Mouse (Mus musculus): Measurements from ENCODE around the gene Shisa2. TPM values are rescaled to one million over a fixed set of nuclear protein-coding genes. Genes with fewer than 3 reads are reported as not detected.

Gene Shisa2
- polyA plus RNA-seq, 1 experiment from 2014 or later, result 8.7 TPM

DNA sequence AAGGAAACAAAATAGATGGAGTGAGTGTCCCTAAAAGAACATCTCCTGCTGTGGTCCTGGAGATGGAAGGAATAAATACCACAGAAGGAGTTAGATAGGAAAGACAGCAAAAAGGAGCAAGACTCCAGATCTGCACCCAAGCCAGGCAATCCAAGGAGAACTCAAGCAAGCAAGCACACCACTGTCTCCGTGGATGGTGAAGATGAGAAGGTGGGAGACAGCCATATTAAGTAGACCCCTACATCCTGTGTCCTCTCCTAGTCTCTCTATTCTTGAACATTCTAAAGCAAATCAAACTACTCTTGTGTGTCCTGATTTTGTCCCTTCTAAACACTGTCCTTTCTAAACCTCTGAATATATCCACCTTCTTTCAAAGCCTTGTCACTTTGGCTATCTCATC lies 19.1 kb downstream of the Shisa2 start:
- no peak for ATAC-seq (ENCODE audit: low read depth)

DNA sequence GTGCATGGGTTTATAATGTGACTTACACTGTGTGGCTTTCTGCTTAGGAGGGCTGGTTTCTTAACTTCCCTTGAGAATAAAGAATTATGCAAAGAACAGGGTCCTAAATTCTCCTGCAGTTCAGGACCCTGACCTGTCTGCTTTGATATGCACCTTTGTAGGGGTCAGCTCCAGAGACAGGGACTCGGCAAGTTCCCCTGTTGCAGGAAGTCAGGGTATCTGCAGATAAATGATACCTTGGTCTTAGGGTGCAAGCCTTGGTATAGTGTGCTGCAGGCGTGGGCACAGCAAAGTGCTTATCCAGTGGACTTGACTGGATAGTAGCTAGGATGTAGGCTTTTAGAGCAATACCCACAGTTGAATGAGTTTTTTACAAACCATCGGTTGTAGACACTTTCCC lies 19.8 kb downstream of the Shisa2 start:
- no peak overlapping the region for H3K9ac ChIP-seq (ENCODE audit: low read length)
- H3K4me1 ChIP-seq (replicated peaks; ENCODE audit: control insufficient read depth, insufficient read depth, low read length), result peaks cover 3% of the 10 kb centered on the region; the same call in 1 of the 2 replicates
- WGBS, result 76% methylated on average over 3 of the region's 3 CpGs
- H3K27me3 ChIP-seq (ENCODE audit: control insufficient read depth, insufficient read depth, low read depth, low read length), result no peaks in the 10 kb centered on the region
- no peak for ATAC-seq (ENCODE audit: low read depth)
- no peak overlapping the region for H3K4me3 ChIP-seq (ENCODE audit: low read length)
- no peak overlapping the region for H3K4me2 ChIP-seq (ENCODE audit: low read depth, low read length)
- H3K27ac ChIP-seq (ENCODE audit: low read length), result no peak overlapping the region
- no peaks in the 10 kb centered on the region for H3K9me3 ChIP-seq (ENCODE audit: control insufficient read depth, low read length)
- no peaks in the 10 kb centered on the region for H3K36me3 ChIP-seq (ENCODE audit: control insufficient read depth, insufficient read depth, low read length)

More for the DNA sequence above, 19.1 kb downstream of the Shisa2 start:
- 77% methylated on average over 1 of the region's 1 CpGs for whole genome bisulfite sequencing
- Histone ChIP-seq H3K27me3 (ENCODE audit: control insufficient read depth, insufficient read depth, low read depth, low read length) (no peaks in the 10 kb centered on the region), H3K9me3 (ENCODE audit: control insufficient read depth, low read length) (no peaks in the 10 kb centered on the region), H3K27ac (ENCODE audit: low read length) (no peak overlapping the region), H3K4me2 (ENCODE audit: low read depth, low read length) (no peak overlapping the region), H3K36me3 (ENCODE audit: control insufficient read depth, insufficient read depth, low read length) (no peaks in the 10 kb centered on the region), H3K9ac (ENCODE audit: low read length) (no peak overlapping the region), H3K4me1 (replicated peaks; ENCODE audit: control insufficient read depth, insufficient read depth, low read length) (peaks cover 8% of the 10 kb centered on the region; the same call in 1 of the 2 replicates), H3K4me3 (ENCODE audit: low read length) (no peak overlapping the region)

DNA sequence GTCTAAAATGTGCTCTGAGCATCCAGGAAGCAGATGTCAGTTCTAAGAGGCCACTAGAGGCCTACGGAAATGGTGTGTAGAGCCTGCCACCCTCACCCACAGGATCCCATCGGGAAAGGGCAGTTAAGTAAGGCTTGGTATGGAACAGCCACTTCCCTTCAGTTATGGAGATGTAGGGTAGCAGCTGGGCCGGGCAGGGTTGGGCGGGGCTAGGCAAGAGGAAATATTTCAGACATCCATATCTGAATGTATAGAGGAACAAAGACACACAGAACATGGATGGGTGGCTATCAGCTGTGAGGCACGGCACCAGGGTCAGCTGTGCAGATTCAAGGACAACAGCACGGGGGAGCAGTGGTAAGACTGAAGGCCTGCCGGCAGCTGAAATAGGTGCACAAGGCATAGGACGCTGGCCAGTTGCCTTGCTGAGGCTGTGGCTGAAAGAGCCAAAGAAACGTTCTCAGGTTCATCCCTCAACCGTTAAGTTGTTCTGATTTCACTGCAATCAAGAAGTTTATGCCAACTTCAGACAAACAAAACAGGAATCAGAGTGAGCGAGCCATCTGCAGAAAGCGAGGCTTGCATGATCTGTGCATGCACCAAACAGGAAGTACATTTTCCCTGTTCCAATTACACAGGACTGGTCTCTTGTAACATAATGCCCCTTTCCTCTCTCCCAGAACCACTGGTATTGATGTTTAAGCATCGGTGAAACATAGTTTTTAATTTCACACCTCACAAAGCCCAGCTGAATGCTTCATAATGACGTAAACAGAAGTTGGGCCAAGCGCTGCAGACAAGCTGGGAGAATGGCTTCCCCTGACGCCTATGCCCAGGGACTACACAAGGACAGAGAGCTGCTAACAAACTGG lies 22.0 kb downstream of the Shisa2 start:
- ATAC-seq (ENCODE audit: low read depth), result no peak
- WGBS, result 51% methylated on average over 16 of the region's 16 CpGs
- Histone ChIP-seq H3K36me3 (ENCODE audit: control insufficient read depth, insufficient read depth, low read length) (no peaks in the 10 kb centered on the region), H3K4me3 (ENCODE audit: low read length) (no peak overlapping the region), H3K27ac (ENCODE audit: low read length) (no peak overlapping the region), H3K4me1 (replicated peaks; ENCODE audit: control insufficient read depth, insufficient read depth, low read length) (peaks cover 3% of the 10 kb centered on the region; the same call in 1 of the 2 replicates), H3K9ac (ENCODE audit: low read length) (no peak overlapping the region), H3K27me3 (ENCODE audit: control insufficient read depth, insufficient read depth, low read depth, low read length) (no peaks in the 10 kb centered on the region), H3K4me2 (ENCODE audit: low read depth, low read length) (no peak overlapping the region), H3K9me3 (ENCODE audit: control insufficient read depth, low read length) (no peaks in the 10 kb centered on the region)

DNA sequence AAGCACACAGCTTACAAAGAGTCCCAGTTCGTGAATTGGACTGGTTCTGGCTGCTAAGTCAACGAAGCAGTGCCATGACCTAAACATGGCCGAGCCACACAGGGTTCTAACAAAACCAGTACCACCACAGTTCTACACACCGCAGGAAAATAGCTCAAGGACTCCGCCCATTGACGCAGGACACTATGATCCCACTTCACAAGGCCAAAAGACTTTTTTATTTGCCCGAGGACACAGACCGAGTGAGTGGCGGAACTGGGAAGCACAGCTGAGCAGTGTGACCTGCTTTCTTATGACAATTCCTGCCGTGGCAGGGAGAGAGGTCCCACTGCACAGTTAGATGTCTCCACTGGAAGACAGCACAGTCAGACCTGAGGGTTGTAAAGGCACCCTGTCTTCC lies 23.5 kb downstream of the Shisa2 start:
- no peak for ATAC-seq (ENCODE audit: low read depth)
- H3K36me3 ChIP-seq (ENCODE audit: control insufficient read depth, insufficient read depth, low read length), result no peaks in the 10 kb centered on the region
- no peak overlapping the region for H3K9ac ChIP-seq (ENCODE audit: low read length)
- H3K4me1 ChIP-seq (replicated peaks; ENCODE audit: control insufficient read depth, insufficient read depth, low read length), result peaks cover 2% of the 10 kb centered on the region; the same call in 1 of the 2 replicates
- no peak overlapping the region for H3K4me2 ChIP-seq (ENCODE audit: low read depth, low read length)
- 77% methylated on average over 10 of the region's 10 CpGs for WGBS
- no peaks in the 10 kb centered on the region for H3K9me3 ChIP-seq (ENCODE audit: control insufficient read depth, low read length)
- H3K27ac ChIP-seq (ENCODE audit: low read length), result no peak overlapping the region
- H3K27me3 ChIP-seq (ENCODE audit: control insufficient read depth, insufficient read depth, low read depth, low read length), result no peaks in the 10 kb centered on the region
- no peak overlapping the region for H3K4me3 ChIP-seq (ENCODE audit: low read length)

DNA sequence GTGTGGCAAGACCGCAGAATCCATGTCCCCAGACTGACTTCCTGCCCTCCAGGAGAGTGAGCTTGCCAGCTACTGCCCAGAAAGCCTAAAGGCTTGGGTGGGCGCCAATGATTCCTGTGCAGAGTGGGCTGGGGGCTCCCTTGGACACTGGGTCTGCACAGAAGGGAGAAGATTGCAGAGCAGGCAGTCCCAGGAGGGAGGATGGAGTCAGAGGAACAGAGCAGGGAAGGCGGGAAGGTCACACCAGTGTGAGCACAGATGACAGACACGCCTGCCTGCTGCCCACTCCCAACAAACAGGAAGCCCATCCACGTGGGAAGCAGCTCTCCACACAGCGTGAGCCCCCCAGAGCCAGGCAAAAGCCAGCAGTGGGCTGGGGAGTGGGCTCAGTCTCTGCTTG lies 24.2 kb downstream of the Shisa2 start:
- Histone ChIP-seq H3K9me3 (ENCODE audit: control insufficient read depth, low read length) (no peaks in the 10 kb centered on the region), H3K4me3 (ENCODE audit: low read length) (no peak overlapping the region), H3K27ac (ENCODE audit: low read length) (no peak overlapping the region), H3K4me2 (ENCODE audit: low read depth, low read length) (no peak overlapping the region), H3K4me1 (replicated peaks; ENCODE audit: control insufficient read depth, insufficient read depth, low read length) (no peaks in the 10 kb centered on the region; the same call in 1 of the 2 replicates), H3K27me3 (ENCODE audit: control insufficient read depth, insufficient read depth, low read depth, low read length) (no peaks in the 10 kb centered on the region), H3K9ac (ENCODE audit: low read length) (no peak overlapping the region), H3K36me3 (ENCODE audit: control insufficient read depth, insufficient read depth, low read length) (no peaks in the 10 kb centered on the region)
- 63% methylated on average over 6 of the region's 6 CpGs for WGBS
- no peak for ATAC-seq (ENCODE audit: low read depth)

DNA sequence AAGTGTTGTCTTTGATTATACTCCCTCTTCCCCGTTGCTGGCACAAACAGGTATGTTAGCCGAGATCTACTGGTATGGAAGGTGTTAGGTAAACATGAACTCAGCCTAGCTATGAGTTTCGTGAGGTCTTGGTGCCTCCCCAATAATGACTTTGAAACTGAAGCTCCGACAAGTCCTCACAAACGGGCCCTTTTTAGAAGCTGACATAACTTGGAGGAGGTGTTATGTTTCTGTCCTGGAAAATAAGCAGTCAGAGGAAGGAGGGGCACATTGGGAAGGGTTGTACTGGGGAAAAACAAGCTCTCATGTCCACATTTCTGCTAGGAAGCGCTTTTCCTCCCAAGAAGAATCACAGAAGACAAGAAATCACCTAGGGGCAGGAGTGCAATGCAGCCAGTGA lies 31.5 kb downstream of the Shisa2 start:
- H3K27ac ChIP-seq (ENCODE audit: low read length), result no peak overlapping the region
- no peak overlapping the region for H3K9ac ChIP-seq (ENCODE audit: low read length)
- H3K4me3 ChIP-seq (ENCODE audit: low read length), result no peak overlapping the region
- no peaks in the 10 kb centered on the region for H3K36me3 ChIP-seq (ENCODE audit: control insufficient read depth, insufficient read depth, low read length)
- no peaks in the 10 kb centered on the region for H3K4me1 ChIP-seq (replicated peaks; ENCODE audit: control insufficient read depth, insufficient read depth, low read length)
- ATAC-seq (ENCODE audit: low read depth), result no peak
- no peaks in the 10 kb centered on the region for H3K27me3 ChIP-seq (ENCODE audit: control insufficient read depth, insufficient read depth, low read depth, low read length)
- WGBS, result 55% methylated on average over 6 of the region's 6 CpGs
- H3K4me2 ChIP-seq (ENCODE audit: low read depth, low read length), result no peak overlapping the region
- H3K9me3 ChIP-seq (ENCODE audit: control insufficient read depth, low read length), result no peaks in the 10 kb centered on the region

DNA sequence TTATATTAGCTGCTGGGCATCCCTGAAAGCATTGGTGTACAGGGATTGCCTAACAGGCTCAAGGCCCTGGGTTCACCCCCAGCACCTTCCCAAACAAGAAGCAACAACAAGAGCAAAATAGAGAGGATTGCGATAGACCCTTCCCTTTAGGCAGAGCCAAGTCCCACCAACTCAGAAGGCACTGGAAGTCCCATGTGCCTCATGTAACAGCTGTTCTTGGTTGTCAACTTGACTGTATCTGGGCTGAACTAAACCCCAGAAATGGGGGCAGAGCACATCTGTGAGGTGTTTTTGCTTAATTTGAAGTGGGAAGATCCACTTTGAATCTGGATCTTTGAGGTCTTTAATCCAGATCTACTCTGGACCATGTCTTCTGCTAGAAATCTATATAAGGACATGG lies 32.0 kb downstream of the Shisa2 start:
- no peak for ATAC-seq (ENCODE audit: low read depth)
- WGBS, result 97% methylated on average over 1 of the region's 1 CpGs
- Histone ChIP-seq H3K27me3 (ENCODE audit: control insufficient read depth, insufficient read depth, low read depth, low read length) (no peaks in the 10 kb centered on the region), H3K9me3 (ENCODE audit: control insufficient read depth, low read length) (no peaks in the 10 kb centered on the region), H3K36me3 (ENCODE audit: control insufficient read depth, insufficient read depth, low read length) (no peaks in the 10 kb centered on the region), H3K9ac (ENCODE audit: low read length) (no peak overlapping the region), H3K4me2 (ENCODE audit: low read depth, low read length) (no peak overlapping the region), H3K4me1 (replicated peaks; ENCODE audit: control insufficient read depth, insufficient read depth, low read length) (no peaks in the 10 kb centered on the region), H3K4me3 (ENCODE audit: low read length) (no peak overlapping the region), H3K27ac (ENCODE audit: low read length) (no peak overlapping the region)

DNA sequence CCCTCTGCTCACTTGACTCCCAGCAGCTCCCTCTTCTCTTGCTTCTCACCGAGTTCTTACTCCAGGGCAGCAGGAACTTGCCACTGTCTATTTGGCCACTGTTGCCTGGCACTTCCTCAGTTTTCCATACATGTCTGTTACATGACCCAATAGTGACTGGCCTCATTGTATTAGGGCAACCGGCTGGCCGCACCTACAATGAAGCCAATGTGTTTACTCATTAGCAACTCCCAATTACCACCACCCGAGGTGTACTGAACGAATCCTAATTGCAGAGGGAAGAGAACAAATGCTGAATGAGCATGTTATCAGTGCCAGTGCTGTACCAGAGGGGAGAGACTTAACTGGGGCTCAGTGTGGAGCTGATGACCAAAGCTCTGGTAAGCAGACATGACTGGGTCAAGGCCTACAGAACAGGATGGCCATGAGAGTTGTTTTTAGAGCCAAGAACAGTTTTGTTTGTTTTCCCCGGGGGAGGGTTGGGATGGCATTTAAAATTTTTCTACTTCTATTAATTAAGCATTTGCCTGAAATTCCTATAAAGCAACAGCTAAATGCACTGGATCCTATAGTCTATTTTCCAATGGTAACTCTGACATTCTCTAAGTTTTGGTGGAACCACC lies 47.9 kb downstream of the Shisa2 start:
- ATAC-seq (ENCODE audit: low read depth), result no peak
- WGBS, result 79% methylated on average over 6 of the region's 6 CpGs
- H3K4me3 ChIP-seq (ENCODE audit: low read length), result no peak overlapping the region

DNA sequence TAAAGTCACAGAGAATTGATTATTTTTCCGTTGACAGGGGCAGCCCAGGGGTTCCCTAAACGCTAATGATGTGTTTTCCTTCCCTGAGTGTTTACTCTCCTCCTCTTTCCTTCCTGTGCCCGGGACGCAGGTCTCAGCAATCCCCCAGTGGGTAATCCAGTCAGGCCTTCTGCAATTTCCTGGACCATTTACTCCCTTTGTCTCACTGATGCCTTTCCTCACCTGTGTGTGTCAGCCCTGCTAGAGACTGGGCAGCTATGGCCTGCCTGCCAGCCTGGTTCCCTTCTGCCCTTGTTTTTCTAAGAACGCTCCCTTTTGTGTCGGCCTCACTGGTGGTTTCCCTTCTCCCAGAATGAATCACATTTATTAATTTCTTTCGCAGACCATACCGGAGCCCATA lies 49.4 kb downstream of the Shisa2 start:
- H3K27ac ChIP-seq (ENCODE audit: low read length), result no peak overlapping the region
- ATAC-seq (ENCODE audit: low read depth), result peak; percentile 38; the same call in 1 of the 2 replicates
- 23% methylated on average over 8 of the region's 8 CpGs for WGBS
- H3K9ac ChIP-seq (ENCODE audit: low read length), result no peak overlapping the region
- no peaks in the 10 kb centered on the region for H3K27me3 ChIP-seq (ENCODE audit: control insufficient read depth, insufficient read depth, low read depth, low read length)
- no peaks in the 10 kb centered on the region for H3K9me3 ChIP-seq (ENCODE audit: control insufficient read depth, low read length)
- H3K4me2 ChIP-seq (ENCODE audit: low read depth, low read length), result no peak overlapping the region
- H3K4me1 ChIP-seq (replicated peaks; ENCODE audit: control insufficient read depth, insufficient read depth, low read length), result peaks cover 9% of the 10 kb centered on the region
- no peaks in the 10 kb centered on the region for H3K36me3 ChIP-seq (ENCODE audit: control insufficient read depth, insufficient read depth, low read length)
- no peak overlapping the region for H3K4me3 ChIP-seq (ENCODE audit: low read length)

More for the DNA sequence above, 47.9 kb downstream of the Shisa2 start:
- H3K9ac ChIP-seq (ENCODE audit: low read length), result no peak overlapping the region
- H3K4me1 ChIP-seq (replicated peaks; ENCODE audit: control insufficient read depth, insufficient read depth, low read length), result peaks cover 9% of the 10 kb centered on the region
- H3K4me2 ChIP-seq (ENCODE audit: low read depth, low read length), result no peak overlapping the region
- no peak overlapping the region for H3K27ac ChIP-seq (ENCODE audit: low read length)
- H3K9me3 ChIP-seq (ENCODE audit: control insufficient read depth, low read length), result no peaks in the 10 kb centered on the region
- no peaks in the 10 kb centered on the region for H3K36me3 ChIP-seq (ENCODE audit: control insufficient read depth, insufficient read depth, low read length)
- H3K27me3 ChIP-seq (ENCODE audit: control insufficient read depth, insufficient read depth, low read depth, low read length), result no peaks in the 10 kb centered on the region
